Mouse (Mus musculus) kidney, embryonic 16.5 days (tissue): Measurements from ENCODE around the gene Apod. TPM values are rescaled to one million over a fixed set of nuclear protein-coding genes. Genes with fewer than 3 reads are reported as not detected.
"Not testable (repeated sequence)": the region's sequence is repeated elsewhere in the genome, so short reads cannot be mapped to it uniquely, and the experiment has no call there.

Experiments
- ATAC-seq: fragments of 200-750 bp; cut with Nextera tagmentation; 2 replicates; pipeline ENCODE4 v1.8.0; 2017; ENCODE audit warnings: moderate TSS enrichment; ENCODE audit not compliant: low FRiP score, low TSS enrichment
- H3K27ac ChIP-seq: fragments of 300-500 bp; sonication (generic); 2 replicates; pipeline ENCODE4 v1.5.1; 2014; ENCODE audit warnings: low read length
- H3K27me3 ChIP-seq: fragments of 300-500 bp; sonication (generic); 2 replicates; pipeline ENCODE4 v1.6.1; 2014; ENCODE audit warnings: low read length, control low read depth, mixed read lengths; ENCODE audit not compliant: insufficient read depth
- H3K36me3 ChIP-seq: fragments of 300-500 bp; sonication (generic); 2 replicates; pipeline ENCODE4 v1.6.1; 2014; ENCODE audit warnings: low read length, control low read depth, mixed read lengths; ENCODE audit not compliant: insufficient read depth
- H3K4me1 ChIP-seq: fragments of 300-500 bp; sonication (generic); 2 replicates; pipeline ENCODE4 v1.6.1; 2014; ENCODE audit warnings: low read length, control low read depth, mixed read lengths; ENCODE audit not compliant: insufficient read depth
- H3K4me2 ChIP-seq: fragments of 300-500 bp; sonication (generic); replicated peaks from 2 replicates; pipeline ENCODE4 v1.6.1; 2014; ENCODE audit warnings: low read depth, low read length
- H3K4me3 ChIP-seq: fragments of 300-500 bp; sonication (generic); 2 replicates; pipeline ENCODE4 v1.5.1; 2014; ENCODE audit warnings: mild to moderate bottlenecking, low read length
- H3K9ac ChIP-seq: fragments of 300-500 bp; sonication (generic); replicated peaks from 2 replicates; pipeline ENCODE4 v1.6.1; 2014; ENCODE audit warnings: low read length
- H3K9me3 ChIP-seq: fragments of 300-500 bp; sonication (generic); 2 replicates; pipeline ENCODE4 v1.6.1; 2016; ENCODE audit warnings: low read length, control low read depth
- WGBS: fragments of 180-500 bp; shearing (Covaris S2); extraction: QIAGEN DNeasy Blood & Tissue Kit; methylation state at CpG from one replicate; pipeline ENCODE4 v1.1.7; 2014; 5-methylcytosine and 5-hydroxymethylcytosine counted together
- polyA plus RNA-seq: library from polyadenylated mRNA; unstranded; fragments of >200 nt; fragmentation: Nextera tagmentation; extraction: Ambion mirVana; gene quantifications from 2 replicates; pipeline ENCODE4 v1.2.1, GENCODE M21; 2015

Gene Apod
- polyA plus RNA-seq, 1 experiment from 2014 or later, result 0.56 TPM

DNA sequence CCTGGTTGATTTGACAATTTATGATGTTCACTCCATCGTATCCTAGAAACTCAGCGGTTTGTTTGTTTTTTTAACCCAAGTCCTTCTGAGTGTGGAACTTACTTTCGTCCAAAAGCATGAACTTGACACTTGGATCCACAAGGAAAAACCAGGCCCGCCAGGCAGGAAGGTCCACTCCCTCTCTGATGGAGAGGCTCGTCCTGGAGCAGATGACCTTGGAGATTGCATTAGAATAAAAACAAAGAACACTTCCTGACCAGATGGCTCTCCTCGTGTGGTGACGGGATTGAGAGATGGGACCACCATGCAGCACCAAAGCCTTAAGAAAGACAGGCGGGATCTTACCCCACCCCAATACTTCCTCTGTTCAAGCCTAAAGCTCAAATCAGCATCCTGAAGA, 12.1 kb upstream of the Apod start:
- no peak overlapping the region for H3K9ac ChIP-seq
- no peak overlapping the region for H3K4me2 ChIP-seq
- no peaks in the 10 kb centered on the region for H3K27me3 ChIP-seq
- no peaks in the 10 kb centered on the region for H3K9me3 ChIP-seq
- no peak overlapping the region for H3K4me3 ChIP-seq
- no peaks in the 10 kb centered on the region for H3K36me3 ChIP-seq
- H3K27ac ChIP-seq, result peak overlapping the region; percentile 75
- 20% methylated on average over 8 of the region's 8 CpGs for WGBS
- peak; percentile 76 for ATAC-seq
- peaks cover 19% of the 10 kb centered on the region; the same call in 1 of the 2 replicates for H3K4me1 ChIP-seq

DNA sequence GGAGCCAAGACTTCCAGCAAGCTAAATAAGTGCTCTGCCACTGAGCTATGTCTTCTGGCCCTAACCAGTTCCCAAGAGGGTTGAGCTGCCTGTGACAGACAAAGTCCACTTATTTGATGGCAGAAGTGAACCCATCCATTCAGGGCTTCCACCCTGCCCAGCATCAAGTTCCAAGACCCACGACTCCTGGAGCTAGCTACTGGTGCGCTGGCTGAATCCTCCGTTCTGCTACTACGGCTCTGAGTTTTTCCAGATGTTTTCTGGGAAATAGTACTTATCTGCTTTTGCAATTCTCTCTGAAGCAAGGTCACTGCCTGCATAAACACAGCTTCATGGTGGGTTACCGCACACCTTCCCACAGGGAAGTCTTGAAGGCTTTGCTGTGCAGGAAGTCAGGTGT, 11.4 kb upstream of the Apod start:
- ATAC-seq, result peak; percentile 39; the same call in 1 of the 2 replicates
- no peak overlapping the region for H3K9ac ChIP-seq
- peak overlapping the region; percentile 75 for H3K27ac ChIP-seq
- no peak overlapping the region for H3K4me3 ChIP-seq
- no peaks in the 10 kb centered on the region for H3K27me3 ChIP-seq
- peaks cover 19% of the 10 kb centered on the region; the same call in 1 of the 2 replicates for H3K4me1 ChIP-seq
- WGBS, result 21% methylated on average over 5 of the region's 5 CpGs
- no peaks in the 10 kb centered on the region for H3K36me3 ChIP-seq
- H3K9me3 ChIP-seq, result no peaks in the 10 kb centered on the region
- no peak overlapping the region for H3K4me2 ChIP-seq

DNA sequence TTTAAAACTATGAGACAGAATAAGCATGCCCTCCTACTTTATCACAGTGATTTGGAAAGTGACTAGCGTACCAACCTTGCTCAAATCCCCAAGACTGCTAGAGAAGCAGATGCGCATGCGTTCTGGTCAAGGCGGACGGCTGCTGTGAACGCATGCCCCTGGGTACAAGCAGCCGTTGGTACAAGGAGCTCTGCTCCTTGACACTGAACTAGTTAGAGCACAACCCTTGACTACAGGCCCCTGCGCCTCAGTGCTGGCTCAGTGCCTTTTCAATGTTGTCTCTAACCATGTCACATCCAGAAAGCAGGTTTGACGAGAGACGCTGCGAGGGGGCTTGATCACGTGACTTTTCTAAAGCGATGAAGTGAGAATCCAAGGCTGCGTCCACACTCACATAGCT, 10.5 kb upstream of the Apod start:
- WGBS, result 92% methylated on average over 14 of the region's 14 CpGs
- H3K4me3 ChIP-seq, result no peak overlapping the region
- peaks cover 19% of the 10 kb centered on the region; the same call in 1 of the 2 replicates for H3K4me1 ChIP-seq
- no peak for ATAC-seq
- H3K27me3 ChIP-seq, result no peaks in the 10 kb centered on the region
- H3K9ac ChIP-seq, result no peak overlapping the region
- no peak overlapping the region for H3K4me2 ChIP-seq
- no peak overlapping the region for H3K27ac ChIP-seq
- no peaks in the 10 kb centered on the region for H3K9me3 ChIP-seq
- H3K36me3 ChIP-seq, result no peaks in the 10 kb centered on the region

DNA sequence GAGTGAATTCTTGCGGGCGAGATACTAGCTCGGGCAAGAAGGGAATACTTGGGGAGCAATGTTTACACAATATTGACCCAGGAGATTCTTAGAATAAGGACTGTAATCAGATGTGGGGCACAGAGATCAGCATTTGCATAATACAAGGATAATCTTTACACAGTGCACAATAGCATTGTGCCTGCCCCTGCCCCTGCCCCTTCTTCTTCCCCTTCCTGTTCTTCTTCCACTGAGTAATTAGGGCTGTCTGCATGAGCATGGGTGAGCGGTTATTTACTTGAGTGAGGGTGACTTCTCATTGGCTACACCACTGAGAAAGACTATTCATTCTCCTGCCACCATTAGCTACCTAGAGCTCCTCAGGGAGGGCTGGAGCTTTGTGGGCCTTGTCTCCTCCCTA, 6.9 kb upstream of the Apod start:
- Histone ChIP-seq H3K27me3 (no peaks in the 10 kb centered on the region), H3K27ac (no peak overlapping the region), H3K4me2 (no peak overlapping the region), H3K9me3 (no peaks in the 10 kb centered on the region), H3K4me1 (peaks cover 9% of the 10 kb centered on the region; the same call in 1 of the 2 replicates), H3K9ac (no peak overlapping the region), H3K36me3 (no peaks in the 10 kb centered on the region), H3K4me3 (no peak overlapping the region)
- 71% methylated on average over 4 of the region's 4 CpGs for whole genome bisulfite sequencing
- no peak for ATAC-seq

DNA sequence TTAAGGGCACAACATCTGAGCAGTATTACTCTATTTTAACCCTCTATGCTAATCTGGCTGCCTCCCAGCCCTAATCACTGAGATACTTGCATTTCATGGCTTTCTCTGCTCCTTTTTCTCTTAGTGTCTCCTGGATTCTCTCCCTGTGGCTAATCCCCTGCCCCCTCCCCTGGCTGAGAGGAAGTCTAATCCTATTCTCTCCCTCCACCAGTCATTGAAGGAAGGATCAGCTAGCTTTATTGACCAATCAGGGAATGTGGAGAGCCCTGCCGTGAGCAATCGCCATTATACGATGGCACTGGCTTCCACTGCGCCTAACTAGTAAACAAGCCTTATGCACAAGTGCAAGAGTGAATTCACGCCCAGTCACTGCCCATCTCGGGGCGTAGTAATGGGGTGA, 6.3 kb upstream of the Apod start:
- Histone ChIP-seq H3K9me3 (no peaks in the 10 kb centered on the region), H3K4me2 (no peak overlapping the region), H3K27me3 (no peaks in the 10 kb centered on the region), H3K4me3 (no peak overlapping the region), H3K27ac (no peak overlapping the region), H3K4me1 (peaks cover 4% of the 10 kb centered on the region; the same call in 1 of the 2 replicates), H3K9ac (no peak overlapping the region), H3K36me3 (no peaks in the 10 kb centered on the region)
- ATAC-seq, result no peak
- 85% methylated on average over 7 of the region's 7 CpGs for WGBS

DNA sequence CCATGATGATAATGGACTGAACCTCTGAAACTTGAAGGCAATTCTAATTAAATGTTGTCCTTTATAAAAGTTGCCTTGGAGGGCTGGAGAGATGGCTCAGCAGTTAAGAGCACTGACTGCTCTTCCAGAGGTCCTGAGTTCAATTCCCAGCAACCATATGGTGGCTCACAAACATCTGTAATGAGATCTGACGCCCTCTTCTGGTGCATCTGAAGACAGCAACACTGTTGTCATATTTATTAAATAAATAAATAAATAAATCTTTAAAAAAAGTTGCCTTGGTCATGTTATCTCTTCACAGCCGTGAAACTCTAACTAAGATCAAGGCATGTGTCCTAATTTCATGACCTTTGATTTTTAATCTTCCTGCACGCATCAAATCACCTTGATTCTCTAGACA, 5.1 kb upstream of the Apod start:
- ATAC-seq, H3K4me3 ChIP-seq, H3K4me2 ChIP-seq, H3K4me1 ChIP-seq, H3K9ac ChIP-seq, H3K36me3 ChIP-seq, H3K27me3 ChIP-seq, H3K9me3 ChIP-seq: not testable (repeated sequence)
- H3K27ac ChIP-seq, result peak overlapping the region; percentile 33; the same call in 1 of the 2 replicates
- 77% methylated on average over 3 of the region's 3 CpGs for WGBS

DNA sequence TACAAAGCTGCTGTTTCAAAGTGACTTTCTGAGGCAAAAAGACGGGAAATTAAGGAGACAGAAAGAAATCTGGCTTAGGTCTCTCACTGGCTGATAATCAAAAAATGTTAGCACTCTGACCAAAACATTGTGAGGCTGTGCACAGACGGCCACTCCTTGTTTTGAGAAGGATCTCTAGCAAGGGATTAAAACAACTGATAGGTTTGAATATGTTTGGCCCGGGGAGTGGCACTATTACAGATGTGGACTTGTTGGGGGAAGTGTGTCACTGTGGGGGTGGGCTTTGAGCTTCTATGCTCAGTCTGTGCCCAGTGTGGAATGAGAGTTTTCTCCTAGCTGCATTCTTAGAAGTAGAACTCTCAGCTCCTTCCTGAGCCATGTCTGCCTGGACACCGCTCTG, 4.7 kb upstream of the Apod start:
- ATAC-seq, result no peak
- no peak overlapping the region for H3K4me3 ChIP-seq
- 55% methylated on average over 4 of the region's 4 CpGs for WGBS
- no peaks in the 10 kb centered on the region for H3K36me3 ChIP-seq
- H3K4me2 ChIP-seq, result no peak overlapping the region
- no peaks in the 10 kb centered on the region for H3K9me3 ChIP-seq
- no peaks in the 10 kb centered on the region for H3K4me1 ChIP-seq
- no peak overlapping the region for H3K9ac ChIP-seq
- H3K27ac ChIP-seq, result peak overlapping the region; percentile 33; the same call in 1 of the 2 replicates
- H3K27me3 ChIP-seq, result no peaks in the 10 kb centered on the region

DNA sequence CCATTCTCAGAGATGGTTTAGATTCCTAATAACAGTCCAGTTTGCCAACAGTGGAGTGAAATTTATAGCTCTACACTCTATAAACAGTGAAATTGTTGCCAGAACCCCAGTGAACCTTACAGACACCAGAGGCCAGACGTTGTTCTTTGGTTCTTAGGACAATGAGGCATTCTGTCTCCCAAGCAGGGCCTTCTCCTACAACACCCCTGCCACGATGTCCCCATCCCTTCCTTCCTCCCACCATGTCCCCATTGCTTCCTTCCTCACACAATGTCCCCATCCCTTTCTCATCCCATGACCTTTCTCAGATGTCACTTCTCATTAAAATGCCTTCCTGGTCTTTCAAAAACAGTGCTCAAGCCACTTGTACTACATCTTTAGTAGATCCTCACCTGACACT, 3.8 kb upstream of the Apod start:
- Histone ChIP-seq H3K4me3 (no peak overlapping the region), H3K4me2 (no peak overlapping the region), H3K9me3 (no peaks in the 10 kb centered on the region), H3K27ac (no peak overlapping the region), H3K27me3 (no peaks in the 10 kb centered on the region), H3K36me3 (no peaks in the 10 kb centered on the region), H3K9ac (no peak overlapping the region), H3K4me1 (no peaks in the 10 kb centered on the region)
- ATAC-seq, result no peak
- 49% methylated on average over 2 of the region's 2 CpGs for WGBS

DNA sequence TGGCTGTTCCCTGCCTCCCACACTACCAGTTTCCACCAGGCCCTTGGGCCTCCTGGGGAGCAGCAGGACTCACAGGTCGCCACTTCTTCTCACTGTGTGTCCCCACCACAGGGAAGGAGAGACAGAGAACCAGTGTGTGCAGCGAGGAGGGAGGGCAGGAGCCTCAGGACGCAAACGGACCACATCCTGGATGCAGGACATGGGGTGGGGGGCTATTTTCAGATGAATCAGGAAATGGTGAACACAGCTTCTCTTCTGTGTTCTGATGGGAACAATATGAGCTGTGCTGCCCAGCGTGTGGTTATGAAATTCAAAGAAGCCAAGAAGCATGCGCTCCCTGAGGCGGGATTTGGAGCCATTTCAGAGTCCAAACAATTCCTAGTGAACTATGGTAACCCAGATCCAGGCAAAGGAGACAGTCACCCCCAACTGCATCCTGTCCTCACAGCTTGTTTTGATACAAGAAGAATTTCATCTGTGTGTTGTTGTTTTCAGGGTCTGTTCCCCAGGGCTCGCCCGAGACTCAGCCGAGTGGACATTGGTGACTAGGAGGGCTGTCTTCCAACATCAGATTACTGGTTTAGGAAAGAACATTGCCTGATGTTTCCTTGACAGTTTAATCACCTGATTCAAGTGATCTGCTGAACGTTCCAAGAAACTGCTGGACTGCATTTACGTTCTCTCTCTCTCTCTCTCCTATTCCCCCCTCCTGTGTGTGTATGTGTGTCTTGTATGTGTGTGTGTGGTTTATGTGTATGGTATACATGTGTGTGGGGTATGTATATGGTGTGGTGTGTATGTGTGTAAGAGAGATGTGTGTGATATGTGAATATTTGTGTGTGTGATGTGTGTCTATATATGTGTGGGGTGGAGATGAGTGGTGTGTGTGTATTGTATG, 1.9 kb upstream of the Apod start:
- WGBS, result 44% methylated on average over 12 of the region's 12 CpGs
- H3K4me1 ChIP-seq, H3K27me3 ChIP-seq, H3K36me3 ChIP-seq, H3K9ac ChIP-seq, H3K4me2 ChIP-seq, H3K4me3 ChIP-seq, H3K9me3 ChIP-seq: not testable (repeated sequence)
- ATAC-seq, result peak; percentile 49; the same call in 1 of the 2 replicates
- H3K27ac ChIP-seq, result peak overlapping the region; percentile 60; the same call in 1 of the 2 replicates

DNA sequence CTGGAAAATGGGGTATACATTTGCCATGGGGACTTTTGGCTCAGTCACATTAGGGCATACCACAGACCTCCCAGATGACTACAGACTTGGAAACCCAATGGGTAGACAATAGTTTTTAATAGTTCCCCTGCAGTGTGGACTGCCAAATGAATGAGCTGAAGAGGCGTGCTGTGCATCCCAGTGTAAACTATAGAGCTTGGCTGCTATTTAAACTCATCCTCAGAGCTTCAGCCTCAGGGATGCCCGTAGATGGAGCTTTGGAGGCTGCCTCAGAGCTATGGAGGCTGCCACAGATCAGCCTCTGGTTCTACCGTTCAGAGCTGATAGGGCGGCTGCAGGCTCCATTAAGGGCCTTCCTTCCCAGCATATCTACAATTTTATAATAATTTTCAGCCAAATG, 686 bp upstream of the Apod start:
- H3K36me3 ChIP-seq, result no peaks in the 10 kb centered on the region
- no peak overlapping the region for H3K4me2 ChIP-seq
- no peak for ATAC-seq
- H3K9me3 ChIP-seq, result no peaks in the 10 kb centered on the region
- H3K27me3 ChIP-seq, result no peaks in the 10 kb centered on the region
- H3K27ac ChIP-seq, result no peak overlapping the region
- 98% methylated on average over 4 of the region's 4 CpGs for WGBS
- no peaks in the 10 kb centered on the region for H3K4me1 ChIP-seq
- no peak overlapping the region for H3K9ac ChIP-seq
- no peak overlapping the region for H3K4me3 ChIP-seq
